Mouse (Mus musculus) lung, postnatal 0 days (tissue): ENCODE results near the gene Dirc2. TPM values are rescaled to one million over a fixed set of nuclear protein-coding genes. Genes with fewer than 3 reads are reported as not detected.
A peak's percentile ranks its signal among the peaks of the same experiment; 100 is the strongest.

Experiments used
- ATAC-seq: fragments of 200-750 bp; cut with Nextera tagmentation; 2 replicates; pipeline ENCODE4 v1.8.0; 2017; ENCODE audit warnings: moderate library complexity
- DNase-seq: peaks from one replicate; pipeline ENCODE4 v3.0.0-alpha.2; 2016; ENCODE audit warnings: low spot score
- H3K27ac ChIP-seq: fragments of 300-500 bp; sonication (generic); 2 replicates; pipeline ENCODE4 v1.5.1; 2014; ENCODE audit warnings: antibody characterized with exemption, mild to moderate bottlenecking, low read length, mixed read lengths
- H3K27me3 ChIP-seq: fragments of 300-500 bp; sonication (generic); replicated peaks from 2 replicates; pipeline ENCODE4 v1.6.1; 2014; ENCODE audit warnings: low read length, mixed read lengths; ENCODE audit not compliant: insufficient read depth
- H3K36me3 ChIP-seq: fragments of 300-500 bp; sonication (generic); 2 replicates; pipeline ENCODE4 v1.6.1; 2014; ENCODE audit warnings: low read length, mixed read lengths; ENCODE audit not compliant: insufficient read depth
- H3K4me1 ChIP-seq: fragments of 300-500 bp; sonication (generic); 2 replicates; pipeline ENCODE4 v1.6.1; 2014; ENCODE audit warnings: antibody characterized with exemption, low read depth, low read length, mixed read lengths; ENCODE audit not compliant: insufficient read depth
- H3K4me2 ChIP-seq: fragments of 300-500 bp; sonication (generic); replicated peaks from 2 replicates; pipeline ENCODE4 v1.6.1; 2014; ENCODE audit warnings: low read depth, mild to moderate bottlenecking, low read length, moderate library complexity, mixed read lengths
- H3K4me3 ChIP-seq: fragments of 300-500 bp; sonication (generic); 2 replicates; pipeline ENCODE4 v1.5.1; 2014; ENCODE audit warnings: low read depth, low read length
- H3K9ac ChIP-seq: fragments of 300-500 bp; sonication (generic); replicated peaks from 2 replicates; pipeline ENCODE4 v1.6.1; 2014; ENCODE audit warnings: low read depth, mild to moderate bottlenecking
- H3K9me3 ChIP-seq: fragments of 300-500 bp; sonication (generic); 2 replicates; pipeline ENCODE4 v1.6.1; 2016; ENCODE audit warnings: low read length, mixed read lengths
- CTCF ChIP-seq: IDR thresholded peaks from 2 replicates; pipeline ENCODE4 v1.5.1; 2016; ENCODE audit warnings: antibody characterized with exemption, mild to moderate bottlenecking
- EP300 ChIP-seq: IDR thresholded peaks from 2 replicates; pipeline ENCODE4 v1.6.1; 2016; ENCODE audit warnings: antibody characterized with exemption, mild to moderate bottlenecking, control low read depth
- WGBS: fragments of 180-500 bp; shearing (Covaris S2); extraction: QIAGEN DNeasy Blood & Tissue Kit; methylation state at CpG from one replicate; pipeline ENCODE4 v1.1.7; 2014; 5-methylcytosine and 5-hydroxymethylcytosine counted together
- polyA plus RNA-seq: library from polyadenylated mRNA; unstranded; fragments of >200 nt; fragmentation: Nextera tagmentation; extraction: Ambion mirVana; gene quantifications from 2 replicates; pipeline ENCODE4 v1.2.1, GENCODE M21; 2015

Gene Dirc2
- polyA plus RNA-seq, 1 experiment from 2014 or later = 18.0 TPM

DNA sequence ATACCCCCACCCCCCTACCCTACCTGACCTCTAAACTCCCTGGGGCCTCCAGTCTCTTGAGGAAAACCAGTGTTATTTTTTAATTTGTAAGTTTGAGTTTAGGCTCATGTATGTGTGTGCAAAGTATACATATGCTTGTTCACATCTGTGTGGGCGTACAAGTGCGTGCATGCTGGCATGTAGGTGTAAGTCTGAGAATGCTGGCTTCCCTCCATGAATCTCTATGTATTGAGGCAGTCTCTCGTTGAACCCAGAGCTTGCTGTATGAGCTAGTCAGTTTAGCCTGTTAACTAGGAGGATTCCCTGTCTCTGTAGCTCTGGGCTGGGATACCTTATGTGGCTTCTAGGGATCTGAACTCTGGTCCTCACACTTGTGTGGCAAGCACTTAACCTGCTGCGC is 8.6 kb upstream of the Dirc2 start:
- H3K36me3 ChIP-seq = no peaks in the 10 kb centered on the region
- no peak for ATAC-seq
- H3K9me3 ChIP-seq = no peaks in the 10 kb centered on the region
- TF ChIP-seq EP300 = no peak
- no peak for TF ChIP-seq CTCF
- H3K4me3 ChIP-seq = no peak overlapping the region
- 94% methylated on average over 4 of the region's 4 CpGs for WGBS
- H3K27me3 ChIP-seq = no peaks in the 10 kb centered on the region
- no peak for DNase-seq
- H3K27ac ChIP-seq = no peak overlapping the region
- H3K4me1 ChIP-seq = no peaks in the 10 kb centered on the region
- H3K4me2 ChIP-seq = no peak overlapping the region
- H3K9ac ChIP-seq = no peak overlapping the region

DNA sequence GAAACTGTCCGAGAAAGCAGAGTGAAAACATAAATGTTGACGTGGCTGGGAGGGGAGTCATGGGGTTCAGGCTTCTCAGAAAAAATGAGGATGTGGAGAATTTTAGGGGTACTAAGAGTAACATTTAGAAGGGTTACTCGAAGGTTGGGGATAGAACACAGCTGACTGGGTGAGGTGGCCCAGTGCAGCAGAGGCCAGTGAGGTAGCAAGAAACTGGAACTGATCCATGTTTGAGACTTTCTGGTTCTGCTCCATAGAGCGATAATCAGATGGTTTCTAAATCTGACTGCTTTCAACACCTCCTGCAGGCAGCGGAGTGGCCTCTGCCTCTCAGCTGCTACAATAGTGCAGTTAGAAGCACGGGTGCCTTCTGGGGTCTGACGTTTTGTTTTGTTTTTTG is 7.6 kb upstream of the Dirc2 start:
- H3K27ac ChIP-seq = no peak overlapping the region

DNA sequence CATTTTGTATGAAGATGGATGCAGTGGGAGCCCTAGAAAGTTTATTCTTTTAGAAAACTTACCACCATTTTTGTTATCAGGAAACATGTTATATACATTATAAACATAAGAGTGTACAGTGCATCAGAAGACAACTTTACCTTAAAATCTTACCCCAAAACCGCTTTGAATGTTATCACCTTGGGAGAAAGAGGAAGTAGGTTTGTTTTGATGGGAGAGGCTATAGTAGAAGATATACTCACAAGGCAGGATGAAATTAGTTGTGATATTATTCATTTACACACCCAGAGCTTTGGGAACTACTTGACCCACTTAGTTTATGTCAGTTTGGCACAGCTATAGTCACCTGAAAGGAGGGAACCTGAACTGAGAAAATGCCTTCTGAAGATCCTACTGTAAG is 6.7 kb upstream of the Dirc2 start:
- DNase-seq (no peak), ATAC-seq (no peak)
- Histone ChIP-seq H3K4me2 (no peak overlapping the region), H3K4me1 (0 out of 2 replicates have a peak, but pooled peaks cover 4% of the 10 kb centered on the region), H3K27me3 (no peaks in the 10 kb centered on the region), H3K9me3 (no peaks in the 10 kb centered on the region), H3K27ac (no peak overlapping the region), H3K4me3 (no peak overlapping the region), H3K36me3 (no peaks in the 10 kb centered on the region), H3K9ac (no peak overlapping the region)
- TF ChIP-seq EP300 (no peak), CTCF (no peak)
- 88% methylated on average over 1 of the region's 1 CpGs for WGBS

More for the DNA sequence above, 7.6 kb upstream of the Dirc2 start:
- Histone ChIP-seq H3K9me3 (no peaks in the 10 kb centered on the region), H3K4me2 (no peak overlapping the region), H3K4me3 (no peak overlapping the region), H3K4me1 (no peaks in the 10 kb centered on the region), H3K9ac (no peak overlapping the region), H3K27me3 (no peaks in the 10 kb centered on the region), H3K36me3 (no peaks in the 10 kb centered on the region)
- ATAC-seq (no peak), DNase-seq (no peak)
- no peak for TF ChIP-seq CTCF
- no peak for TF ChIP-seq EP300
- 83% methylated on average over 7 of the region's 7 CpGs for WGBS

DNA sequence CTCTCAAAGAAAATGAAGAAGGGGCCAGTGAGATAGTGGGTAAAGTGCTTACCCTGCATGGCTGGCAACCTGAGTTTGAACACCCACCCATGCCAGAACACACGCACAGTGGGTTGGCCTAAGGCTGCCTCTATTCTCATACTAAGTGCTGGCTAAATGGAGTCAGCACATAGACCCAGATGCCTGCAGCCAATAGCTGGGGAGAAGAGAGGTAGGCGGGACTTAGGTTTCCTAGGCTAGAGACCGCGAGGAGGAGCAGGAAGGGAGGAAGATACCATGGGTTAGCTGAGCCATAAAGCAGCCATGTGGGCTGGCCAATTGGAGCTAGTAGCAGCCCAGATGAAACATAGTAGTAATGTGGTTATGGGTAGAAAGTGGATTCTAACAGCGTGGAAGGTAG is 3.4 kb upstream of the Dirc2 start:
- 87% methylated on average over 5 of the region's 5 CpGs for WGBS
- ATAC-seq = no peak

DNA sequence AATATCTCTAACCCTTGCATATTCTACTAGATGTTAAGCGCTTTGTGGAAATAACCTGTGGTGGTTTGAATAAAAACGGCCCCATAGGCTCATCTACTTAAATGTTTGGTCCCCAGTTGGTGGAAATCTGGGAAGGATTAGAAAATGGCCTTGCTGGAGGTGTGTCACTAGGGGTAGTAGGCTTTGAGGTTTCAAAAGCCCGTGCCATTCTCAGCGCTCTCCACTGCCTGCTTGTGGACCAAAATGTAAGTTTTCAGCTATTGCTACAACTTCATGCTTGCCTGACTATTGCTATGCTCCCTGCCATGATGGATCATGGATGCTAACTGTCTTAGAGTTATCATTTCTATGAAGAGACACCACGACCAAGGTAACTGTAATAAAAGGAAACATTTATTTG is 2.5 kb upstream of the Dirc2 start:
- 0 out of 2 replicates have a peak, but pooled peaks cover 4% of the 10 kb centered on the region for H3K4me1 ChIP-seq
- no peak overlapping the region for H3K4me3 ChIP-seq
- no peak for DNase-seq
- no peak overlapping the region for H3K4me2 ChIP-seq
- H3K27ac ChIP-seq = no peak overlapping the region
- ATAC-seq = no peak
- no peaks in the 10 kb centered on the region for H3K9me3 ChIP-seq
- no peak overlapping the region for H3K9ac ChIP-seq
- WGBS = 83% methylated on average over 5 of the region's 5 CpGs
- TF ChIP-seq EP300 = no peak
- TF ChIP-seq CTCF = no peak
- no peaks in the 10 kb centered on the region for H3K27me3 ChIP-seq
- H3K36me3 ChIP-seq = no peaks in the 10 kb centered on the region

More for the DNA sequence above, 3.4 kb upstream of the Dirc2 start:
- H3K27ac ChIP-seq = no peak overlapping the region
- no peaks in the 10 kb centered on the region for H3K27me3 ChIP-seq
- H3K4me1 ChIP-seq = 0 out of 2 replicates have a peak, but pooled peaks cover 4% of the 10 kb centered on the region
- TF ChIP-seq CTCF (no peak), EP300 (no peak)
- DNase-seq = no peak
- H3K9ac ChIP-seq = no peak overlapping the region
- H3K9me3 ChIP-seq = no peaks in the 10 kb centered on the region
- H3K36me3 ChIP-seq = no peaks in the 10 kb centered on the region
- H3K4me3 ChIP-seq = no peak overlapping the region
- H3K4me2 ChIP-seq = no peak overlapping the region

DNA sequence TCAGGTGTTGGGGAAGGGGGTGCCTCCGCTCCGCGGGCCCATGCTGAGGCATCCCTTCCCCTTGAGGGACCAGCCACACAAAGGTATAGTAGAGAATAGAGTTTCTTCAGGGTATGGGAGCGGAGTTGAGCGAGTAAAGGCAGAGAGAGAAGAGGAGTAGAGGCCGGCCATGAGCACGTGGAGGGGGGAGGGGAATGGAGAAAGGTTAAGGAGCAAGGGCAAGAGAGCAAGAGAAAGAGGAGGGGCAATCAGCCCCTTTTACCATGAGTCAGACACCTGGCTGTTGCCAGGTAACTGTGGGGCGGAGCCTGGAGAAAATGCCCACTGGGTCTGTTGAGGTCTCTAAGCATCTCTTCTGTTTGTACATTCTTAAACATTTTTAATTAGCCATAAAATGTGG is 2.0 kb upstream of the Dirc2 start:
- WGBS = 27% methylated on average over 8 of the region's 8 CpGs
- no peaks in the 10 kb centered on the region for H3K36me3 ChIP-seq
- H3K27ac ChIP-seq = no peak overlapping the region
- DNase-seq (no peak), ATAC-seq (no peak)
- H3K9ac ChIP-seq = no peak overlapping the region
- H3K9me3 ChIP-seq = no peaks in the 10 kb centered on the region
- H3K27me3 ChIP-seq = no peaks in the 10 kb centered on the region
- H3K4me2 ChIP-seq = peak overlapping the region; percentile 91
- TF ChIP-seq CTCF = no peak
- TF ChIP-seq EP300 = no peak
- H3K4me3 ChIP-seq = peak overlapping the region; percentile 85; the same call in 1 of the 2 replicates
- H3K4me1 ChIP-seq = 0 out of 2 replicates have a peak, but pooled peaks cover 4% of the 10 kb centered on the region
